ENCODE assay signal across 25 mouse cellular contexts in the genomic region with DNA sequence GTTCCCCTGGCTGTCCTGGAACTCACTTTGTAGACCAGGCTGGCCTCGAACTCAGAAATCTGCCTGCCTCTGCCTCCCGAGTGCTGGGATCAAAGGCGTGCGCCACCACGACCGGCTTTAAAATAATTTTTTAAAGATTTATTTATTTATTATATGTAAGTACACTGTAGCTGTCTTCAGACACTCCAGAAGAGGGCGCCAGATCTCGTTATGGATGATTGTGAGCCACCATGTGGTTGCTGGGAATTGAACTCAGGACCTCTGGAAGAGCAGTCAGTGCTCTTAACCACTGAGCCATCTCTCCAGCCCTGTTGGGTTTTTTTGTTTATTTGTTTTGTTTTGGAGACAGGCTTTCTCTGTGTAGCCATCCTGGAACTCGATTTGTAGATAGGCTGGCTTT. TPM values are rescaled to one million over a fixed set of nuclear protein-coding genes. Genes with fewer than 3 reads are reported as not detected.
DNase-seq lines count a peak whose midpoint lies in the region; ATAC-seq and TF ChIP-seq lines count a peak whose summit lies in the region.
"Not testable (repeated sequence)": the region's sequence is repeated elsewhere in the genome, so short reads cannot be mapped to it uniquely, and the experiment has no call there.
"Had no signal": no experiment of that assay in that cellular context is flagged by ENCODE, and none has a peak within 500 bp of the region (broad histone marks: within the 10 kb centered on the region; RNA-seq: fewer than 3 reads in every experiment).

No protein-coding gene starts in this region.

- TF ChIP-seq CTCF in layer of hippocampus, adult 2 months (conservative IDR thresholded peaks at IDR 0.05), result peak; percentile 65
- TF ChIP-seq CTCF in midbrain, postnatal 0 days (IDR thresholded peaks at IDR 0.05), result peak; percentile 16; the same call in 1 of the 2 replicates
- TF ChIP-seq CTCF in stomach, postnatal 0 days (IDR thresholded peaks at IDR 0.05; ENCODE audit: low read depth), result 0 out of 2 replicates have a peak, but pooled peaks have one; percentile 14

- ATAC-seq in midbrain, postnatal 0 days (ENCODE audit: low FRiP score); stomach, postnatal 0 days (ENCODE audit: low FRiP score, low TSS enrichment): not testable (repeated sequence)

- not testable (repeated sequence) for H3K9me3 ChIP-seq in midbrain, postnatal 0 days (ENCODE audit: low read length); stomach, postnatal 0 days (ENCODE audit: control insufficient read depth, low read length)

- not testable (repeated sequence) for H3K4me3 ChIP-seq in layer of hippocampus, adult 2 months; midbrain, postnatal 0 days (ENCODE audit: low read depth, low read length); stomach, postnatal 0 days (ENCODE audit: low read depth, low read length)

- not testable (repeated sequence) for H3K9ac ChIP-seq in midbrain, postnatal 0 days (replicated peaks; ENCODE audit: low read length, poor library complexity, severe bottlenecking); stomach, postnatal 0 days (ENCODE audit: low read length)

- WGBS in midbrain, postnatal 0 days, result 86% methylated on average over 9 of the region's 9 CpGs
- 93% methylated on average over 9 of the region's 9 CpGs for WGBS in stomach, postnatal 0 days

- peaks cover 11% of the 10 kb centered on the region; the same call in 1 of the 2 replicates for H3K36me3 ChIP-seq in midbrain, postnatal 0 days (ENCODE audit: insufficient read depth, low read length)
- not testable (repeated sequence) for H3K36me3 ChIP-seq in stomach, postnatal 0 days (ENCODE audit: control insufficient read depth, insufficient read depth, low read length)

- not testable (repeated sequence) for TF ChIP-seq EP300 in stomach, postnatal 0 days (optimal IDR thresholded peaks at IDR 0.05)

- H3K27ac ChIP-seq in layer of hippocampus, adult 2 months; midbrain, postnatal 0 days (ENCODE audit: low read depth, low read length); stomach, postnatal 0 days (replicated peaks): not testable (repeated sequence)

- H3K27me3 ChIP-seq in midbrain, postnatal 0 days (ENCODE audit: insufficient read depth, low read length); stomach, postnatal 0 days (ENCODE audit: control insufficient read depth, insufficient read depth, low read length): not testable (repeated sequence)

- H3K4me1 ChIP-seq in midbrain, postnatal 0 days (ENCODE audit: insufficient read depth, low read length); stomach, postnatal 0 days (replicated peaks; ENCODE audit: control insufficient read depth, insufficient read depth): not testable (repeated sequence)

- peak; percentile 46 to 51 for DNase-seq in B cell, adult 2 months
- peak; percentile 29 for DNase-seq in T-cell, adult 2 months (ENCODE audit: low spot score)
- peak; percentile 23 for DNase-seq in induced T-regulatory cell, adult 2 months (ENCODE audit: low read depth)
- not testable (repeated sequence) for DNase-seq in layer of hippocampus, adult 2 months (ENCODE audit: low spot score in 2 of 2); midbrain, postnatal 0 days (ENCODE audit: low spot score); stomach, postnatal 0 days (ENCODE audit: low spot score)

- H3K4me2 ChIP-seq in midbrain, postnatal 0 days (ENCODE audit: low read depth, low read length, poor library complexity, severe bottlenecking); stomach, postnatal 0 days (replicated peaks; ENCODE audit: low read depth): not testable (repeated sequence)

RNA-seq across cellular contexts. Expression of a gene that starts 2.8 kb away (rescaled TPM):
- 10 to 100 TPM; 62.6 to 66.0 TPM for total RNA-seq in layer of hippocampus, adult 2 months (2021)
- 26.7 and 27.9 TPM in 2 replicates for total RNA-seq in midbrain, postnatal 0 days (2014; rRNA removed)
- 49.9 and 52.9 TPM in 2 replicates for polyA plus RNA-seq in midbrain, postnatal 0 days (2015; fragmentation: Nextera tagmentation; extraction: Ambion mirVana)
- polyA plus RNA-seq in stomach, postnatal 0 days (2015; fragmentation: Nextera tagmentation; extraction: Ambion mirVana), result 42.6 and 45.9 TPM in 2 replicates

RNA-seq across cellular contexts. Expression of a gene that starts 10.4 kb away (rescaled TPM):
- 10 to 100 TPM in 1 of 2 experiments, 1 to 10 TPM in 1; 8.7 to 12.1 TPM for total RNA-seq in layer of hippocampus, adult 2 months (2021)
- total RNA-seq in midbrain, postnatal 0 days (2014; rRNA removed), result 1.9 and 2.1 TPM in 2 replicates
- 2.5 and 2.7 TPM in 2 replicates for polyA plus RNA-seq in midbrain, postnatal 0 days (2015; fragmentation: Nextera tagmentation; extraction: Ambion mirVana)
- polyA plus RNA-seq in stomach, postnatal 0 days (2015; fragmentation: Nextera tagmentation; extraction: Ambion mirVana), result 4.9 and 5.2 TPM in 2 replicates

RNA-seq across cellular contexts. Expression of a gene that starts 24.3 kb away (rescaled TPM):
- total RNA-seq in layer of hippocampus, adult 2 months (2021), result under 1 TPM in 1 of 2 experiments, not detected in 1; 0.31 TPM
- total RNA-seq in midbrain, postnatal 0 days (2014; rRNA removed), result not detected in 2 replicates
- 0.17 and 0.23 TPM in 2 replicates for polyA plus RNA-seq in midbrain, postnatal 0 days (2015; fragmentation: Nextera tagmentation; extraction: Ambion mirVana)
- polyA plus RNA-seq in stomach, postnatal 0 days (2015; fragmentation: Nextera tagmentation; extraction: Ambion mirVana), result not detected in 2 replicates
- total RNA-seq: adrenal gland, postnatal 25 days; CH12.LX; gastrocnemius, postnatal 10 days; granulocyte monocyte progenitor cell, adult 5-6 weeks; hematopoietic stem cell, adult 5-6 weeks; MEL had no signal
- polyA plus RNA-seq: activated CD4-positive, CD25-positive, alpha-beta regulatory T cell, adult 4 months; brain, embryonic 14.5 days; embryonic facial prominence, embryonic 10.5 days; embryonic facial prominence, embryonic 13.5 days; erythroblast, embryonic 14.5 days; forebrain, embryonic 12.5 days; forebrain, embryonic 15.5 days; heart, embryonic 11.5 days; heart, embryonic 14.5 days; heart, postnatal 0 days; hindbrain, embryonic 12.5 days; hindbrain, embryonic 15.5 days; intestine, embryonic 15.5 days had no signal

RNA-seq across cellular contexts. Expression of a gene that starts 28.0 kb away (rescaled TPM):
- total RNA-seq in layer of hippocampus, adult 2 months (2021), result 1 to 10 TPM; 7.9 to 8.5 TPM
- 3.4 and 4.4 TPM in 2 replicates for total RNA-seq in midbrain, postnatal 0 days (2014; rRNA removed)
- polyA plus RNA-seq in midbrain, postnatal 0 days (2015; fragmentation: Nextera tagmentation; extraction: Ambion mirVana), result 5.8 and 6.0 TPM in 2 replicates
- polyA plus RNA-seq in stomach, postnatal 0 days (2015; fragmentation: Nextera tagmentation; extraction: Ambion mirVana), result 16.2 and 16.8 TPM in 2 replicates
- polyA plus RNA-seq: activated CD4-positive, CD25-positive, alpha-beta regulatory T cell, adult 4 months; erythroblast, embryonic 14.5 days had no signal

Comparison
In these comparisons a context has a peak if more than half of its experiments do, and no peak if none do; other contexts are left out.
1. CTCF ChIP-seq: peak in every context shown above with its lines; median percentile 65 in layer of hippocampus, adult 2 months; 16 in midbrain, postnatal 0 days; 14 in stomach, postnatal 0 days.